8 mouse cellular contexts compared by ENCODE assay signal in the genomic region with DNA sequence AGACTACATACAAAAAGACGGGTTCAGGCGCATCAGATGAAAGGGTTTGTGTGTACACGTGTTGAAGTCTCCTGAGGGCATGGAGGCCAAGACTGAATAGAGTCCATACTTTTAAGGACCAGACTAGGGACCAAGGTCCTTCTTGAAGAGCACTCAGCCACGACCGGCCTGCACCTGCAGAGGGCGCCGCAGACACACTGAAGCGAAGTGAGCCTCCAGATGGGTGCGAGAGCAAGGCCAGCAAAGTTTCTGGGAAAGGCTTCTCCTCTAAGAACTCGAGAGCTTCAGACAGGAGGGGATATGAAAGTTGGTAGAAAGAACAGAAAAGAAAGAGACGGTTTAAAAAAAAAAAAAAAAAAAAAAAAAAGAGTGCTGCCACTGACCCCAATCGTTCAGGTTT. TPM values are rescaled to one million over a fixed set of nuclear protein-coding genes. Genes with fewer than 3 reads are reported as not detected.
DNase-seq lines count a peak whose midpoint lies in the region; ATAC-seq and TF ChIP-seq lines count a peak whose summit lies in the region.

No protein-coding gene starts in this region.

- peaks cover 4% of the 10 kb centered on the region; the same call in 1 of the 2 replicates for H3K4me1 ChIP-seq in spleen, adult 2 months (ENCODE audit: control insufficient read depth, insufficient read depth, insufficient read length)
- H3K4me1 ChIP-seq in bone marrow macrophage, adult 2 months (ENCODE audit: control insufficient read depth, insufficient read depth, low read length): no peaks in the 10 kb centered on the region
- peaks cover 30% of the 10 kb centered on the region for H3K4me1 ChIP-seq in kidney, embryonic 14.5 days (ENCODE audit: control insufficient read depth, insufficient read depth, low read length)
- peaks cover 12% of the 10 kb centered on the region for H3K4me1 ChIP-seq in lung, embryonic 15.5 days

- peak overlapping the region; percentile 48; the same call in 1 of the 2 replicates for H3K9ac ChIP-seq in kidney, embryonic 14.5 days (ENCODE audit: low read depth, low read length)
- no peak overlapping the region for H3K9ac ChIP-seq in lung, embryonic 15.5 days

- peaks cover 17% of the 10 kb centered on the region for H3K27me3 ChIP-seq in spleen, adult 2 months (ENCODE audit: control insufficient read depth, insufficient read depth, low read length)
- peaks cover 37% of the 10 kb centered on the region for H3K27me3 ChIP-seq in kidney, embryonic 14.5 days (ENCODE audit: control insufficient read depth, insufficient read depth, low read length)
- peaks cover 69% of the 10 kb centered on the region for H3K27me3 ChIP-seq in lung, embryonic 15.5 days

- H3K36me3 ChIP-seq in spleen, adult 2 months (ENCODE audit: control insufficient read depth, insufficient read depth, low read length): no peaks in the 10 kb centered on the region
- no peaks in the 10 kb centered on the region for H3K36me3 ChIP-seq in kidney, embryonic 14.5 days (ENCODE audit: control insufficient read depth, insufficient read depth, low read length)
- H3K36me3 ChIP-seq in lung, embryonic 15.5 days: no peaks in the 10 kb centered on the region

- 6% methylated on average over 12 of the region's 12 CpGs for WGBS in spleen, adult 2 months
- WGBS in kidney, embryonic 14.5 days: 1% methylated on average over 12 of the region's 12 CpGs
- WGBS in lung, embryonic 15.5 days: 2% methylated on average over 12 of the region's 12 CpGs

- H3K9me3 ChIP-seq in kidney, embryonic 14.5 days (ENCODE audit: control insufficient read depth, low read length): no peaks in the 10 kb centered on the region
- H3K9me3 ChIP-seq in lung, embryonic 15.5 days: no peaks in the 10 kb centered on the region

- no peak for ATAC-seq in kidney, embryonic 14.5 days (ENCODE audit: low FRiP score, low TSS enrichment)
- ATAC-seq in lung, embryonic 15.5 days (ENCODE audit: borderline replicate concordance, extremely low read depth, low FRiP score, low TSS enrichment): no peak

- H3K27ac ChIP-seq in spleen, adult 2 months (ENCODE audit: insufficient read depth, low read length): no peak overlapping the region
- H3K27ac ChIP-seq in bone marrow macrophage, adult 2 months (ENCODE audit: insufficient read depth, low read depth, low read length): no peak overlapping the region
- no peak overlapping the region for H3K27ac ChIP-seq in kidney, embryonic 14.5 days (ENCODE audit: low read depth, low read length)
- no peak overlapping the region for H3K27ac ChIP-seq in lung, embryonic 15.5 days

- TF ChIP-seq POLR2A in spleen, adult 2 months (IDR thresholded peaks at IDR 0.05; ENCODE audit: low read depth, low read length): no peak
- TF ChIP-seq POLR2A in bone marrow macrophage, adult 2 months (IDR thresholded peaks at IDR 0.05; ENCODE audit: borderline replicate concordance, low read depth, low read length): no peak

- TF ChIP-seq CTCF in spleen, adult 2 months (IDR thresholded peaks at IDR 0.05; ENCODE audit: extremely low read depth, insufficient read depth, insufficient read length, insufficient replicate concordance): 0 out of 2 replicates have a peak, but pooled peaks have one; percentile 12
- TF ChIP-seq CTCF in bone marrow macrophage, adult 2 months (IDR thresholded peaks at IDR 0.05; ENCODE audit: low read depth, low read length): peak; percentile 39; the same call in 1 of the 2 replicates

- peak overlapping the region; percentile 98 for H3K4me2 ChIP-seq in kidney, embryonic 14.5 days (replicated peaks; ENCODE audit: low read depth, low read length)
- peak overlapping the region; percentile 97 for H3K4me2 ChIP-seq in lung, embryonic 15.5 days

- DNase-seq in spleen, adult 2 months (ENCODE audit: low read depth in 1 of 2, low spot score in 2 of 2): no peak
- no peak for DNase-seq in spleen, postnatal 4 days (ENCODE audit: low spot score in 2 of 2)
- peak; percentile 46 for DNase-seq in forelimb bud, embryonic 11.5 days (ENCODE audit: low read depth, low spot score)
- DNase-seq in retina, postnatal 1 day: peak; percentile 77
- no peak for DNase-seq in natural killer cell, adult 2 months (ENCODE audit: low spot score in 2 of 2)

- no peak overlapping the region for H3K4me3 ChIP-seq in spleen, adult 2 months (ENCODE audit: extremely low read depth, insufficient read depth, insufficient read length)
- no peak overlapping the region for H3K4me3 ChIP-seq in bone marrow macrophage, adult 2 months (ENCODE audit: insufficient read depth, low read length)
- peak overlapping the region; percentile 48 for H3K4me3 ChIP-seq in kidney, embryonic 14.5 days (ENCODE audit: low read length)
- peak overlapping the region; percentile 49; the same call in 1 of the 2 replicates for H3K4me3 ChIP-seq in lung, embryonic 15.5 days

RNA-seq across cellular contexts. Expression of gene Garem2, which starts 0.6 kb away (rescaled TPM):
- not detected in 2 replicates for polyA plus RNA-seq in spleen, adult 2 months (2012; rRNA removed)
- not detected in 2 replicates for polyA plus RNA-seq in bone marrow macrophage, adult 2 months (2012; ENCODE audit: insufficient read depth, insufficient read length, missing spikeins)
- 0.61 and 0.80 TPM in 2 replicates for polyA plus RNA-seq in kidney, embryonic 14.5 days (2014; fragmentation: Nextera tagmentation; extraction: Ambion mirVana)
- polyA plus RNA-seq in lung, embryonic 15.5 days (2015; fragmentation: Nextera tagmentation; extraction: Ambion mirVana): 0.22 and 0.25 TPM in 2 replicates

RNA-seq across cellular contexts. Expression of gene 3110082J24Rik, which starts 1.5 kb away (rescaled TPM):
- polyA plus RNA-seq in spleen, adult 2 months (2012; rRNA removed): not detected in 2 replicates
- not detected in 2 replicates for polyA plus RNA-seq in bone marrow macrophage, adult 2 months (2012; ENCODE audit: insufficient read depth, insufficient read length, missing spikeins)
- not detected in 2 replicates for polyA plus RNA-seq in kidney, embryonic 14.5 days (2014; fragmentation: Nextera tagmentation; extraction: Ambion mirVana)
- not detected in 2 replicates for polyA plus RNA-seq in lung, embryonic 15.5 days (2015; fragmentation: Nextera tagmentation; extraction: Ambion mirVana)

RNA-seq across cellular contexts. Expression of gene Tyms, which starts 30.9 kb away (rescaled TPM):
- polyA plus RNA-seq in spleen, adult 2 months (2012; rRNA removed): 23.9 and 30.0 TPM in 2 replicates
- 27.9 and 29.1 TPM in 2 replicates for polyA plus RNA-seq in bone marrow macrophage, adult 2 months (2012; ENCODE audit: insufficient read depth, insufficient read length, missing spikeins)
- 328 and 403 TPM in 2 replicates for polyA plus RNA-seq in kidney, embryonic 14.5 days (2014; fragmentation: Nextera tagmentation; extraction: Ambion mirVana)
- polyA plus RNA-seq in lung, embryonic 15.5 days (2015; fragmentation: Nextera tagmentation; extraction: Ambion mirVana): 325 and 342 TPM in 2 replicates

RNA-seq across cellular contexts. Expression of gene Hadha, which starts 50.6 kb away (rescaled TPM):
- 29.4 and 32.0 TPM in 2 replicates for polyA plus RNA-seq in spleen, adult 2 months (2012; rRNA removed)
- polyA plus RNA-seq in bone marrow macrophage, adult 2 months (2012; ENCODE audit: insufficient read depth, insufficient read length, missing spikeins): 114 and 117 TPM in 2 replicates
- polyA plus RNA-seq in kidney, embryonic 14.5 days (2014; fragmentation: Nextera tagmentation; extraction: Ambion mirVana): 93.4 and 119 TPM in 2 replicates
- polyA plus RNA-seq in lung, embryonic 15.5 days (2015; fragmentation: Nextera tagmentation; extraction: Ambion mirVana): 143 TPM in 2 replicates

RNA-seq across cellular contexts. Expression of gene Hadhb, which starts 50.7 kb away (rescaled TPM):
- polyA plus RNA-seq in spleen, adult 2 months (2012; rRNA removed): 35.7 and 37.8 TPM in 2 replicates
- polyA plus RNA-seq in bone marrow macrophage, adult 2 months (2012; ENCODE audit: insufficient read depth, insufficient read length, missing spikeins): 67.2 and 75.0 TPM in 2 replicates
- polyA plus RNA-seq in kidney, embryonic 14.5 days (2014; fragmentation: Nextera tagmentation; extraction: Ambion mirVana): 129 and 149 TPM in 2 replicates
- polyA plus RNA-seq in lung, embryonic 15.5 days (2015; fragmentation: Nextera tagmentation; extraction: Ambion mirVana): 128 and 138 TPM in 2 replicates

Comparison
In these comparisons a context has a peak if more than half of its experiments do, and no peak if none do; other contexts are left out.
1. DNase-seq: peak in forelimb bud, embryonic 11.5 days (single experiment) and retina, postnatal 1 day (single experiment); none in spleen, adult 2 months (0 of 2), spleen, postnatal 4 days (0 of 2) and natural killer cell, adult 2 months (0 of 2).
2. H3K4me3 ChIP-seq: peak in kidney, embryonic 14.5 days (single experiment) and lung, embryonic 15.5 days (single experiment); none in spleen, adult 2 months (single experiment) and bone marrow macrophage, adult 2 months (single experiment).
3. RNA of gene Tyms, which starts 30.9 kb away (polyA plus RNA-seq): 328 to 403 TPM in kidney, embryonic 14.5 days and 325 to 342 TPM in lung, embryonic 15.5 days; 23.9 to 30.0 TPM in spleen, adult 2 months and 27.9 to 29.1 TPM in bone marrow macrophage, adult 2 months; every median in the first group is over 10 times any median in the second.